Mouse (Mus musculus) heart, embryonic 14.5 days (tissue): ENCODE measurements around the gene Gdf9. TPM values are rescaled to one million over a fixed set of nuclear protein-coding genes. Genes with fewer than 3 reads are reported as not detected.

ENCODE experiments used
- ATAC-seq: fragments of 200-750 bp; cut with Nextera tagmentation; 2 replicates; pipeline ENCODE4 v1.8.0; 2017; ENCODE audit warnings: low read depth, moderate TSS enrichment; ENCODE audit not compliant: insufficient number of reproducible peaks, insufficient read depth, low FRiP score
- H3K27ac ChIP-seq, 2 experiments: fragments of 200-500 bp in 1 of 2; fragments of 300-500 bp in 1 of 2; sonication (generic) in 1 of 2; replicated peaks in 1 of 2; 2 replicates each; pipeline ENCODE4 v1.5.1; 2012 to 2014; ENCODE audit warnings: low read depth in 2 of 2, low read length in 2 of 2, control low read depth in 1 of 2, mild to moderate bottlenecking in 1 of 2, mixed read lengths in 1 of 2; ENCODE audit not compliant: control insufficient read depth in 1 of 2, insufficient read depth in 1 of 2
- H3K27me3 ChIP-seq: fragments of 300-500 bp; sonication (generic); 2 replicates; pipeline ENCODE4 v1.6.1; 2014; ENCODE audit warnings: mild to moderate bottlenecking, low read length, control low read depth; ENCODE audit not compliant: control insufficient read depth, insufficient read depth
- H3K36me3 ChIP-seq: fragments of 300-500 bp; sonication (generic); 2 replicates; pipeline ENCODE4 v1.6.1; 2014; ENCODE audit warnings: mild to moderate bottlenecking, control low read depth, low read length, mixed read lengths; ENCODE audit not compliant: control insufficient read depth, insufficient read depth
- H3K4me1 ChIP-seq, 2 experiments: fragments of 200-500 bp in 1 of 2; fragments of 300-500 bp in 1 of 2; sonication (generic) in 1 of 2; 2 replicates each; pipeline ENCODE4 v1.6.1; 2012 to 2014; ENCODE audit warnings: low read length in 2 of 2, control low read depth in 1 of 2, mixed read lengths in 1 of 2; ENCODE audit not compliant: control insufficient read depth in 2 of 2, insufficient read depth in 2 of 2
- H3K4me2 ChIP-seq: fragments of 300-500 bp; sonication (generic); 2 replicates; pipeline ENCODE4 v1.6.1; 2014; ENCODE audit warnings: mild to moderate bottlenecking, low read length
- H3K4me3 ChIP-seq, 2 experiments: fragments of 200-500 bp in 1 of 2; fragments of 300-500 bp in 1 of 2; sonication (generic) in 1 of 2; 2 replicates each; pipeline ENCODE4 v1.5.1; 2012 to 2014; ENCODE audit warnings: low read length in 2 of 2, mild to moderate bottlenecking in 2 of 2, control low read depth in 1 of 2, low read depth in 1 of 2, moderate library complexity in 1 of 2; ENCODE audit not compliant: control insufficient read depth in 1 of 2, insufficient read depth in 1 of 2
- H3K9ac ChIP-seq: fragments of 300-500 bp; sonication (generic); 2 replicates; pipeline ENCODE4 v1.6.1; 2014; ENCODE audit warnings: mild to moderate bottlenecking, low read length
- H3K9me3 ChIP-seq: fragments of 300-500 bp; sonication (generic); 2 replicates; pipeline ENCODE4 v1.6.1; 2016; ENCODE audit warnings: low read length, control low read depth; ENCODE audit not compliant: control insufficient read depth
- WGBS: fragments of 180-500 bp; shearing (Covaris S2); extraction: QIAGEN DNeasy Blood & Tissue Kit; methylation state at CpG from one replicate; pipeline ENCODE4 v1.1.7; 2014; 5-methylcytosine and 5-hydroxymethylcytosine counted together
- polyA plus RNA-seq: library from polyadenylated mRNA; unstranded; fragments of >200 nt; fragmentation: Nextera tagmentation; extraction: Ambion mirVana; gene quantifications from 2 replicates; pipeline ENCODE4 v1.2.1, GENCODE M21; 2014

Gene Gdf9
- polyA plus RNA-seq, 1 experiment from 2014 or later: 1.7 TPM

DNA sequence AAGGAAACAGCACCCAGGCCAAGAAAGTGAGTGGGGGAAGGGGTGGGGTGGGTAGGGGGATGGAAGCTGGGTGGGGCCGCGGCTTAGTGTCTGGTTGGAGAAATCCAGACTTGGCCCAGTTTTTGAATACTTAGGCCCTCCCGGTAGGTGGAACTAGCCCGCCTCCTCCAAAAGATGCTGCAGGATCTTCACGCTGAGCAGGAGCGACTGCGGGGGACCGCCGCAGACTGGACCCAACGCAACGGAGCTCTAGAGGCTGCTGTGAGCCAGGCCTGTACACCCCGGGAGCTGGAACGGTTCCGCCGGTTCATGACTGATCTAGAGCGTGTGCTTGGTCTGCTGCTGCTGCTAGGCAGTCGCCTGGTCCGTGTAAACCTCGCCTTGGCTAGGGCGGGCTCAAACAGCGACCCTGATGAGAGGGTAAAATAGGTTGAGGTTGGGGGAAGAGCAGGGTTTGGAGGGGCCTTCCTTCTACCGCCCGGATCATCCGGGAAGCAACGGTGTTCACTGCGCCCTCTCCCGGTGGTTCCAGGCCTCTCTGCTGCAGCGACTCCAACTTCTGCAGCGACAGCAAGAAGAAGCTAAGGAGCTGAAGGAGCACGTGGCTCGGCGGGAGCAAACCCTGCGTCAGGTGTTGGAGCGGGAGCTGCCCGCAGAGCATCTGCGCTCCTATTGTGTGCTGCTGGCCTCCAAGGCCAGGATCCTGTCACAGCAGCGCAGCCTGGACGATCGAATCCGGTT is 35.6 kb downstream of the Gdf9 start:
- Histone ChIP-seq H3K4me3 (peak overlapping the region; percentile 26 to 33; a peak in 3 of 4 replicates), H3K4me1 (peaks cover 6 to 17% of the 10 kb centered on the region in 2 experiments; a peak in 2 of 4 replicates), H3K27ac (no peak overlapping the region), H3K36me3 (no peaks in the 10 kb centered on the region), H3K9ac (peak overlapping the region; percentile 44; the same call in 1 of the 2 replicates), H3K27me3 (peaks cover 50% of the 10 kb centered on the region), H3K4me2 (peak overlapping the region; percentile 65), H3K9me3 (no peaks in the 10 kb centered on the region)
- ATAC-seq: 0 out of 2 replicates have a peak, but pooled peaks have one; percentile 29
- WGBS: 6% methylated on average over 40 of the region's 40 CpGs

DNA sequence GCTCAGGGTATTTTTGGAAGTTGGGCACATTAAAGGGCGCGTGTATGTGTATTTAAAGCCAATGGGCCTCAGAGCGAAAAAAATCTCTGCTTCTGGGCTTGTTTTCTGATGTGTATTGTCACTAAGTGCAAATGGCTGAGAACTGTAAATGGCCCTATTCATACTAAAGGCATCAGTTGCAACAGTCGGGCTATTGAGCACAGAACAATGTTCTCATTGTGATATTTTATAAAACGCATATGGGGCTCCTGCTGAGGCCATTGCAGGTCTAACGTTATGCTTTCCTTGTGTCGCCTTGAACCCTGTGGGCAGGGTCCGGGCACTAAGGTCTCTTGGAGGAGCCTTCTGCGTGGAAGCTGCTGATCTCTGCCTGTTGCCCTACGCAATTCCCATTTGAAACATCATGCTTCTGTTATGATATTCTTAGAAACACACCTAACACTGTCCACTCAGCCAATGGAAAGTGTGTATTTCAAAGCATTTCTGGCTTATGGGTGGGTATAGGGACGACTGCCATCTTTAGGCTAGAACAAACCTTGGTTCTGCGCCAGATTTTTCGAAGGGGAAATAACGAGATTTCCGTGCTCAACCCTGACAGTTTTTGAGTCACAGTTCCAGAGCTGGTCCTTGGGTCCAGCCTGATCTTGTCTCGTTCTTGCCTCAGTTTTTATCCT is 38.6 kb downstream of the Gdf9 start:
- H3K9ac ChIP-seq: no peak overlapping the region
- peak overlapping the region; percentile 16; a peak in 1 of 4 replicates for H3K4me3 ChIP-seq
- H3K4me1 ChIP-seq: peaks cover 6 to 12% of the 10 kb centered on the region in 2 experiments; a peak in 2 of 4 replicates
- WGBS: 37% methylated on average over 16 of the region's 16 CpGs
- peaks cover 32% of the 10 kb centered on the region for H3K27me3 ChIP-seq
- H3K9me3 ChIP-seq: no peaks in the 10 kb centered on the region
- H3K27ac ChIP-seq: no peak overlapping the region
- ATAC-seq: no peak
- no peaks in the 10 kb centered on the region for H3K36me3 ChIP-seq
- H3K4me2 ChIP-seq: peak overlapping the region; percentile 56

DNA sequence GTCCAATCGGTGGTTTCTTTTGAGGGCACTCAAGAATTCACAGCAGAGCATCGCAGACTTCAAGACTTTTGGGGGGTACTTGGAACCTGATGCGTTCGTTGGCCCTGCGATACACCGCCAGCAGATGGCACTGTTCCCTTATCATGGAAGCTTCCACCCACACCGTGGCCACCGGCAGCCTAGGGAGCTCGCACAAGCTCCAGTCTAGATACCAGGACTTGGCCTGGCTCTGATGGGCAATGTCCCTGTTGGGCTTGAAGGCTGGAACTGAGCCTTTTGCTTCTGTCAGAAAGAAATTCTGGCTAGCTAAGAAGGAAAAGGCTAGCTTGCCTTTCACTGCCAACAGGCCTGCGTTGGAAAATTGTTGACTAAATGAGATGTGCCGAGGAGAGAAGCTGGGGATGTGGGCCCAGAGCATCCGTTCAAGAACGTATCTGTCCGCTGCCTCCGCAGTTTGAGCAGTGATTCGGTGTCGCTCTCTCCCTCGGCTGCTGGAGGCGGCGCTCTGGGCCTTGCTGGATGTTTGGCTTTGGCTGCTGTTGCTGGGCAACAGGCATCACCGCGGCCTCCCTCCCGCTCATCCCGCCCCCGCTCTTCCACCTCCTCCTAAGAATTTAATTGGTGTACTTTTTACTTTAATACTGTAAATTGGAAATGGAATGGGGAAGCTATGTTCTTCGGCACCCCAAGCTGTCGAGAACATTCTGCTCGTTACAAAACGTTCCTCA is 39.3 kb downstream of the Gdf9 start, which contains the start of gene Gm9837:
Gene Gm9837, minus strand, starts transcription at position 512 of the 728 bp plus-strand sequence.
- H3K27ac ChIP-seq: peak within 1 kb of the TSS in 1 of 2 experiments; percentile 54; a peak in 1 of 4 replicates
- H3K4me2 ChIP-seq: peak within 1 kb of the TSS; percentile 56
- peak within 1 kb of the TSS; percentile 16; a peak in 2 of 4 replicates for H3K4me3 ChIP-seq
- H3K4me1 ChIP-seq: peaks cover 6 to 12% of the 10 kb centered on the region in 2 experiments; a peak in 2 of 4 replicates
- H3K9me3 ChIP-seq: no peaks in the 10 kb centered on the region
- peak; percentile 68; the same call in 1 of the 2 replicates for ATAC-seq
- H3K27me3 ChIP-seq: peaks cover 32% of the 10 kb centered on the region
- WGBS: 3% methylated on average over 29 of the region's 29 CpGs
- H3K36me3 ChIP-seq: no peaks in the 10 kb centered on the region
- no peak within 1 kb of the TSS for H3K9ac ChIP-seq

DNA sequence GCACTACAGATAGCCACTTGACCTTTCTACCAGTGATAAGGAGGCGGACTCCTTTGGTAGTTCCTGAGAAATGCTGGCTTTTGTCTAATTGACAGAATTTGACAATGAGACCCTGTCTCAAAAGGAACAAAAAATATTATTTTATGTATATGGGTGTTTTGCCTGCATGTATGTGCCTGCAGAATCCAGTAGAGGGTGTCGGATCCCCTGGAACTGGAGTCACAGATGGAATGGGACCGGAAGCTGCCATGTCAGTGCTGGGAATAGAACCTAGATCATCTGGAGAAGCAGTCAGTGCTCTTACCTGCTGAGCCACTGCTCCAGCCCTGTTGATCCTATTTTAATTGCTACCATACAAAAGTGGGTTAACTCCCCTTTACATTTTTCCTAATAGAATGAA is 41.9 kb downstream of the Gdf9 start:
- no peak overlapping the region for H3K4me3 ChIP-seq

DNA sequence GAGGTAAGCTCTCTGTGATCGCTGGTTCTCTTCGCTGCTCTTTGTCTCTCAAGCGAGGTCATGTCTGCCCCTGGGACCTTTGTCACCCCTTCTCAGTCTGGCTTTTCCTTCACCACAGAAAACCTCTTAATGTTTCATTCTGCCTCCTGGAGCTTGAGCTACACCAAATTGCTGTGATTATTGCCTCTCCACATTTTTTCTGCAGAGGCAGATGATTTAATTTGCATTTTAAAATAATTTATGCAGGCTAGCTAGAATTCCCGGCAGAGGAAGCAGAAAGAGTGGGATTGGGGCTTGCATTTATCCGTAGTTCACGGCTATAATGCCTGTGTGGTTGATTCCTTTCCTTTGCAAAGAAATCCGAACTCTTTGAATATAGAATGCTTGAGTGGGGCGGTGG is 44.8 kb downstream of the Gdf9 start:
- H3K27me3 ChIP-seq: peaks cover 66% of the 10 kb centered on the region
- no peak overlapping the region for H3K9ac ChIP-seq
- peaks cover under 1 to 17% of the 10 kb centered on the region in 2 experiments; a peak in 3 of 4 replicates for H3K4me1 ChIP-seq
- no peak for ATAC-seq
- H3K36me3 ChIP-seq: no peaks in the 10 kb centered on the region
- H3K4me3 ChIP-seq: no peak overlapping the region
- no peaks in the 10 kb centered on the region for H3K9me3 ChIP-seq
- no peak overlapping the region for H3K4me2 ChIP-seq
- 33% methylated on average over 8 of the region's 8 CpGs for WGBS
- no peak overlapping the region for H3K27ac ChIP-seq

More for the DNA sequence above, 41.9 kb downstream of the Gdf9 start:
- no peak overlapping the region for H3K27ac ChIP-seq
- peaks cover 38% of the 10 kb centered on the region for H3K27me3 ChIP-seq
- no peaks in the 10 kb centered on the region for H3K9me3 ChIP-seq
- no peak overlapping the region for H3K9ac ChIP-seq
- peaks cover 3 to 4% of the 10 kb centered on the region in 2 experiments; a peak in 1 of 4 replicates for H3K4me1 ChIP-seq
- H3K4me2 ChIP-seq: no peak overlapping the region
- WGBS: 69% methylated on average over 3 of the region's 3 CpGs
- no peaks in the 10 kb centered on the region for H3K36me3 ChIP-seq
- ATAC-seq: no peak

DNA sequence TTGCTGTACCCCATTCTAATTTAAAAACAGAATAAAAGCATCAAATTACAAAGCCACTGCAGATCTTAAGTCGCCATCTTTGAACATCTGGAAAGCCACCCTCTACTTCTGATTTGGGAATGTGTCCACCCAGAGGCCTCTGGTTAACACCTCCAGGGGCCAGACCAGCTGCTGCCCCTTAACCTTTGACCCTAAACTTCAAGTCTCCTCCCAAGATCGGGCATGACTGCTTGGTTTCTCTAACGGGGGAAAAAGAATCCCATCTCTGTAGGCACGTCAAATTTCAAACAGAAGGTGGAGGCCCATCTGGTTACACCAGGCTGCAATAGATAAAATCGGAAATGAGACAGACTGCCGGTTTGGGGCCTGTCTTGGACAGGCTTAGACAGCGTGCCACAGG is 47.0 kb downstream of the Gdf9 start:
- Histone ChIP-seq H3K36me3 (no peaks in the 10 kb centered on the region), H3K27ac (no peak overlapping the region), H3K4me3 (no peak overlapping the region), H3K9ac (no peak overlapping the region), H3K4me2 (no peak overlapping the region), H3K4me1 (peaks cover 0 to 17% of the 10 kb centered on the region in 2 experiments; a peak in 2 of 4 replicates), H3K9me3 (no peaks in the 10 kb centered on the region), H3K27me3 (peaks cover 71% of the 10 kb centered on the region)
- WGBS: 65% methylated on average over 7 of the region's 7 CpGs
- ATAC-seq: no peak
